Mouse (Mus musculus): ENCODE results near the gene Creg1.
A peak's percentile ranks its signal among the peaks of the same experiment; 100 is the strongest.
"Not testable (repeated sequence)": the region's sequence is repeated elsewhere in the genome, so short reads cannot be mapped to it uniquely, and the experiment has no call there.

The Creg1 gene

DNA sequence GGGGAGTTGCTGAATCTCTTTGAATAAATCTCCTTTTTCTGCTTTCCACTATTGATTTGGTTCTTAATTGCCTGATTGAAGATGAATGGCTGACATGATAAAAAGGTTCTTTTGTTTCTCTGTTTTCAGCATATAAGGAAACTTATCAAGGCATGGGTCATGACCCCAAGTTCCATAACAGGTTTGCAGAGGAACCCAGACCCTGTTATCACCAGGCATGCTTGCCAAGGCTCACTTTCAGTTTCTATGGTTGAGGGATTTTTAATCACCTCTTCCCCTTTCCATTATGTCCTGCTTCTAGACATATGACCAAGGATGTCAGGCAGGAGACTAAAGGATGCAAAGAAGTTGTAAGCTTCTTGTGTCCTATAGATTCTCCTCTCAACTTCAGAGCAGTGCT is 12.4 kb upstream of the Creg1 start:
- DNase-seq (ENCODE audit: low read depth, low spot score): no peak

- no peak for DNase-seq (ENCODE audit: low read depth, low spot score)
These were observed 11.7 kb upstream of the Creg1 start for GRCm38 (mm10) chr1:165751838-165752237.

GRCm38 (mm10) chr1:165754205-165754604 is 9.3 kb upstream of the Creg1 start:
- DNase-seq (ENCODE audit: low read depth, low spot score): no peak

GRCm38 (mm10) chr1:165755194-165755593 is 8.4 kb upstream of the Creg1 start:
- DNase-seq (ENCODE audit: low read depth, low spot score): no peak

DNA sequence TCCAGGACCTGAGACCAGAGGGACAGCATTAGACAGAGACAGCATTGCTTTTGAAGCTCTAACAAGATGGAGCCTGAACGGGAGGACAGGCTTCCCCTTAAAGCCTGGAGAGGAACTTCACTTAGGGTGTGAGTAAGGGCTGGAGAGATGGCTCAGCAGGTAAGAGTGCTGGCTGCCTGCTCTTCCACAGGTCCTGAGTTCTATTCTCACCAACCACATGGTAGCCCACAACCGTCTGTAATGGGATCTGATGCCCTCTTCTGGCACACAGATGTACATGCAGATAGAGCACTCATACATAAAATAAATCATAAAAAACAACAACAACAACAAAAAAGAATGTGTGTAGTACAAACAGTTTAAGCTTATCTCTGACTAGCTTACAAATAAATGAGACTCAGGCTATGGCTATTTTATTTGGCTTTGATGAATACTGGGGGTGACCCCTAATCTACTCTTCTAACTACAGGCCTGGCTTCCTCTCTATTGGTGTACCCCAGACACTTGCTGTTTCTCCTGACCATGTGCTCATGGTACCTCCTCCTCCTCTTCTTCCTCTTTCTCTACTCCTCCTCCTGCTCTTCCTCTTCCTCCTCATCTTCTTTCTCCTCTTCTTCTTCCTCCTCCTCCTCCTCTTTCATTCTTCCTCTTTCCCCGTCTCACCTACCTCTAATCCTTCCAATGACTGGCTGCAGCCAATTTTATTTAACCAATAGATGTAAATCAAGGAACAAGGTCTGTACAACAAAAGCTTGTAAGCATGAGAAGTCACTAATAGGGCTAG is 1.8 kb upstream of the Creg1 start:
- no peak for DNase-seq (ENCODE audit: low read depth, low spot score)

DNA sequence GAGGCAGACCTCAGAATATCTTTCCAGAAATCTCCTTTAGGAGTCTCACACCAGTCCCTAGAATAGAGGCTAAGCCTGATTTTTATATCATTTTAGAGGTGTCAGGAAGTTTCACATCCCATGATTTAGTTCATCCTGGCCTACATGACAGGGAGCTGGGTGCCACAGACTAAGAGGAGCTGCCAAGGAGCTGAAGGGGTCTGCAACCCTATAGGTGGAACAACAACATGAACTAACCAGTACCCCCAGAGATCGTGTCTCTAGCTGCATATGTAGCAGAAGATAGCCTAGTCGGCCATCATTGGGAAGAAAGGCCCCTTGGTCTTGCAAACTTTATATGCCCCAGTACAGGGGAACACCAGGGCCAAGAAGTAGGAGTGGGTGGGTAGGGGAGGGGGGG is 1.0 kb upstream of the Creg1 start:
- not testable (repeated sequence) for DNase-seq (ENCODE audit: low read depth, low spot score)

- no peak for DNase-seq (ENCODE audit: low read depth, low spot score)
These were observed 472 bp upstream of the Creg1 start for GRCm38 (mm10) chr1:165762914-165763634.

- DNase-seq (ENCODE audit: low read depth, low spot score): no peak
These were observed 1.0 kb downstream of the Creg1 start for GRCm38 (mm10) chr1:165764571-165764970.

DNA sequence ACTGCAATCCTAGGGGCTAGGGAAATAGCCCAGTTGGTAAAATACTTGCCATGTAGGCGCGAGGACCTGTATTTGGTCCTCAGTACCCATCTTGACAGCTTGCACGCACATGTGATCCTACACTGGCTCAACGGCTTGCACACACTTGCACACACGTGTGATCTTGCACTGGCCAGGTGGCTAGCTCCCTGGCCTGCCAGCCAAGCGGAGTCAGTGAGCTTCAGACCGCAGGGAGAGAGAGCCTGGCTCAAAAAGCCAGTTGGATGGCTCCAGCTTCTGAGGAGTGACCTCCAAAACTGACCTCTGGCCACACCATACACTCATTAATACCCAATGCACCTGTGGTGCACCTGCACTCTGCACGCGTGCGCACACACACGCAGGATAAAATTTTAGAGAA is 1.5 kb downstream of the Creg1 start:
- no peak for DNase-seq (ENCODE audit: low read depth, low spot score)

DNA sequence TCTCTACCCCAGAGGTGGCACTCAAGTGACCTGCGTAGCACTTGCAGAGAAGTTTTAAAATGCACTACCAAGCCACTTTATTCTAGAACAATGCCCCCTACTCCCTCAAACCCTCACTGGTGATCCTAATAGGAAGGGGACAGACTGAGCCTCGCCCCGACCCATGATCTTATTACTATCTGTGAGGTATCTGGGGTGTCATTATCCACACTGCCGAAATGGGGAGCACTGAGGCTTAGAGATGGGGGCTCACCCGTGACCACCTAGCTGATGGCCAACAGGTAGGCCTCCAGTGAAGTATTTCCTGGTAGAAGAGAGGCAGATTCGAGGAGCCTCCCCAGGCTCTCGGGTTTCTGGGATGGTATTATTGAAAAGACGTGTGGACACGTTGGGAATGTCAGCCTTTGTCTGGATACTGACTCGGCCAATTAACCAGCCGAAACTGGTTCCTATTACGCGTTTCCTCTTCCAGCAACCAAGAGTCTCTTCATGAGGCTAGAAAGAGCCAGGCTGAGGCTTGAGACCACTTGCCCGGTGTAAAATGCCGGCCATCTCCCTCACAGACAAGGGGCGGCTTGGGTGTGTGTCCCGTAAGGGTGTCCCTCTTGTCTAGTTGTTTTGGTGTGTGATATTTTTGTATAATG is 2.2 kb downstream of the Creg1 start:
- DNase-seq (ENCODE audit: low read depth, low spot score): no peak

GRCm38 (mm10) chr1:165766295-165766890 is 2.8 kb downstream of the Creg1 start:
- no peak for DNase-seq (ENCODE audit: low read depth, low spot score)

- DNase-seq (ENCODE audit: low read depth, low spot score): no peak
These were observed 5.5 kb downstream of the Creg1 start for GRCm38 (mm10) chr1:165768894-165769512.

- DNase-seq (ENCODE audit: low read depth, low spot score): no peak
These were observed 6.7 kb downstream of the Creg1 start for GRCm38 (mm10) chr1:165770181-165770759.

DNA sequence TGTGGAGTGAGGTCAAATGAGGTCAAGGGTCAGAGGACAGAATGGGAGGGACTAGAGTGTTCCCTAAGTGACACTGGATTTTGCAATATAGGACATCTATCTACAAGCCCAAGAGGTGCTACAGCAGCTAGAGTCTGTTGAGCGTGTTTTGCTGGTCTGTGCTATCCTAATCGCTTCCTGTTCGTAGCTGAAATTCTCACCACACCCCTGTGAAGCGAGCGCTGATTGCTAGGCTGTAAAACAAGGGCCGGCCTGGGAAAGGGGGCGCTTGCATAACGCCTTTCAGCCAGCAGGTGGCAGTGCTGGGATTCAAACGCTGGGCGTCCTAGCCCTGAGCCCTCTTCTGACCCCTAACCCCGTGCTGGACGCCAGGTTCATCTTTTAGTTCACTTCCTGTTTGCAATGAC is 7.9 kb downstream of the Creg1 start:
- peak; percentile 88 for DNase-seq (ENCODE audit: low read depth, low spot score)

GRCm38 (mm10) chr1:165771998-165772397 is 8.5 kb downstream of the Creg1 start:
- no peak for DNase-seq (ENCODE audit: low read depth, low spot score)

DNA sequence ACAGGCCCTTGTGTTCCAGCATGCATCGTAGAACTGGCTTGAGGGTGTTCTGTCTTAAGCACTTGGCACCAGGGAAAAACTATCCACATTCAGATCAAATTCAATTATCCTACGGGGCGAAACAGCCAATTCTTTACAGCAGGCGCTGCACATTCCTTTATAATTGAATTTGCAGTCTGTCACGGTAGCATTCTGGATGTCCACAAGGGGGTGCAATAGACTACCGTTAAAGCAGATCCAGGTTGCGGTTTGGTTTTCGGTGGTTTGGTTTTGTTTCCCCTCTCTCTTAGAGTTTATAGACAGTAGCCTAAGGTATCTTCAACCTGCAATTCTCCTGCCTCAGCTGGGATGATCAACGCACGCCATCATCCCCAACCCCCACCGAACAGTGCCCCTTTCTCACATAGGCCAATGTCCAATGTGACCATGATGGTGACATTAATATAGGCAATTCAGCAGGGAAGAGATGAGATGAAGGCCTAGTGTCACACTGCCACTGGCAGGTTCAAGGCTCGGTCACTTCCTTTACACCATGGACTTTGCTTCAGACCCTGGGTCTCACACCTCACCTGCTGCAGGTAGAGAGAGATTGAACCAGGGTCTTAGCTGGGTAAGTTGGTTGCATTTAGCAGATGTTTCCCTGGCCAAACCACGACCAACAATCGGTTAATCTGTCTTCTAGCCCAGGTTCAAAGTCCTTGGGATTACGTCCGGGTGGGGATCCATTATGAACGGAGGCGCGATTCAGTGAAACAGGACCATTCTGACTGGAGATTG is 12.2 kb downstream of the Creg1 start:
- peak; percentile 79 for DNase-seq (ENCODE audit: low read depth, low spot score)

DNA sequence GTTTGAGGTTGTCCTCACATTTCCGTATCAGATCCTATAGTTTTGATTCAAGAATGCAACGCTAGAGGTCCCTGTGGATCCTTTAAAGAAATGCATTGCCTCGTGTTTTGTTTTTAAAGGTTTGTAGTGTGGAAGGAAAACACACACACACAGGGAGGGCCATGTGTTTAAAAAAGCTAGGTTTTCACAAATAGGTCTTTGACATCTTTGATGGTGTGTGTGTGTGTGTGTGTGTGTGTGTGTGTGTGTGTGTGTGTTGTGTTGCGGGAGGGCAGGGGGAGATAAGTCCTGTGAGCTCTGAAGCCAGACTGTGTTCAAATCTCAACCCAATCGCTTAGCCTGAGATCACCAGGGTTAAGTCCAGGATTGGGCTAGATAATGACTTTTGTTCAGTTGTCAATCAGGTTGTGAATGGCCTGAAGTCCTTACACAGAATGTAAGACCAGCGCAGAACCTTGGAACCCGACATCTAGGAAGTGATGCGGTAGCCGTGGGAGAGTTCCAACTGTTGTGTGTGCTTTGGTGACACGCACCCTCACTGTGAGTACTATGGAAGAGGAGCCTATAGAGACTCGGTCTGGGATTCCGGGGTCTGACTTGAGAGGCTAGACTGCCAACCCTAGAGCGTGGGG is 16.5 kb downstream of the Creg1 start:
- DNase-seq (ENCODE audit: low read depth, low spot score): no peak

GRCm38 (mm10) chr1:165780586-165781111 is 17.1 kb downstream of the Creg1 start:
- DNase-seq (ENCODE audit: low read depth, low spot score): peak; percentile 45

- DNase-seq (ENCODE audit: low read depth, low spot score): no peak
These were observed 17.9 kb downstream of the Creg1 start for GRCm38 (mm10) chr1:165781426-165781825.

- DNase-seq (ENCODE audit: low read depth, low spot score): no peak
These were observed 18.4 kb downstream of the Creg1 start for GRCm38 (mm10) chr1:165781911-165782310.
